Mouse (Mus musculus) cerebellum, adult 2 months (tissue): ENCODE measurements at regions not wholly inside any gene's neighbourhood (a gene's known extent, or its start where the extent isn't known, plus 50 kb on each side); places are given as distances from the start of the nearest gene placed in this dataset.

Experiments used
- CTCF ChIP-seq: fragments of 200-500 bp; IDR thresholded peaks from 2 replicates; pipeline ENCODE4 v1.5.1; 2011; ENCODE audit warnings: low read depth, mild to moderate bottlenecking, control low read depth, low read length, moderate library complexity, borderline replicate concordance; ENCODE audit not compliant: insufficient read depth
- POLR2A ChIP-seq: fragments of 200-500 bp; IDR thresholded peaks from 2 replicates; pipeline ENCODE4 v1.6.1; 2011; ENCODE audit warnings: low read length, control low read depth, borderline replicate concordance; ENCODE audit not compliant: insufficient read depth

DNA sequence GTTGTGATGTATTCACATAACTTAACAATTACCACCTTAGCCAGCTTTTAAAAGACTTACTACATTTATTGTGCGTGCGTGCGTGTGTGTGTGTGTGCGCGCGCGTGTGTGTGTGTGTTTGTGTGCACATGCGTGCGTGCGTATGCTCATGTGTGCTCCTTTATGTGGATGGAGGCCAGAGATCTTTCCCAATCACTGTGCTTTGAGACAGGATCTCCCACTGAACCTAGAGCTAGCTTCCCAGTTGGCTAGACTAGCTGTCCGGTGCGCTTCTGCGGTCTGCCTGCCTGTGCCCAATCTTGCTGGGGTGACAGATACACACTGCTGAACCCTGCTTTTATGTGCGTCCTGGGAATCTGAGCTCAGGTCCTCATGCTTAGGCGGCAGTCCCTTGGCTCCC lies 50.1 kb upstream of the Arhgap29 start:
- TF ChIP-seq CTCF: no peak
- no peak for TF ChIP-seq POLR2A
